Mouse (Mus musculus) testis, postnatal 10 days (tissue): ENCODE data around the gene Mlh3.

ENCODE experiments used
- DNase-seq: peaks from one replicate; pipeline ENCODE4 v3.0.0; 2021; ENCODE audit warnings: low spot score

Gene Mlh3

GRCm38 (mm10) chr12:85227876-85228599, 42.4 kb downstream of the Mlh3 start:
- no peak for DNase-seq

DNA sequence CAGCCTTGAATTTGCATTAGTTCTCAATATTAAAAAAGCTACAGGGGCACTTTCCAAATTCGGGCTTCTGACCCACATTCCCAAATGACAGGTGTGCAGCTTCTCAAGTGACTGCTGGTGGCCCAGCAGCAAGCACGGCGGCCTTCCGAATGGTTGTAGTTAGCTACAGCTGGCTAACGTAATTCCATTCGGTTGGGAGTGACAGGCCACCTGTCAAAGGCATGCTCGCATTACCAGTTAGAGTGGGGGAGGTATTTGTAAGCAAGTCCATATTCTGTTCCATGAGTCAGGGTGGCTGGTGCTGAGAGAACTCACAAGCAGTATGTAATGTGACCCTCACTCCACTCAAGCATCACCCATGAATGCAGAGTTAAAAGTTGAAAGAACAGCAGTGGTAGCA, 43.2 kb downstream of the Mlh3 start:
- DNase-seq, result no peak

GRCm38 (mm10) chr12:85219905-85220290, 50.5 kb downstream of the Mlh3 start:
- DNase-seq, result no peak

DNA sequence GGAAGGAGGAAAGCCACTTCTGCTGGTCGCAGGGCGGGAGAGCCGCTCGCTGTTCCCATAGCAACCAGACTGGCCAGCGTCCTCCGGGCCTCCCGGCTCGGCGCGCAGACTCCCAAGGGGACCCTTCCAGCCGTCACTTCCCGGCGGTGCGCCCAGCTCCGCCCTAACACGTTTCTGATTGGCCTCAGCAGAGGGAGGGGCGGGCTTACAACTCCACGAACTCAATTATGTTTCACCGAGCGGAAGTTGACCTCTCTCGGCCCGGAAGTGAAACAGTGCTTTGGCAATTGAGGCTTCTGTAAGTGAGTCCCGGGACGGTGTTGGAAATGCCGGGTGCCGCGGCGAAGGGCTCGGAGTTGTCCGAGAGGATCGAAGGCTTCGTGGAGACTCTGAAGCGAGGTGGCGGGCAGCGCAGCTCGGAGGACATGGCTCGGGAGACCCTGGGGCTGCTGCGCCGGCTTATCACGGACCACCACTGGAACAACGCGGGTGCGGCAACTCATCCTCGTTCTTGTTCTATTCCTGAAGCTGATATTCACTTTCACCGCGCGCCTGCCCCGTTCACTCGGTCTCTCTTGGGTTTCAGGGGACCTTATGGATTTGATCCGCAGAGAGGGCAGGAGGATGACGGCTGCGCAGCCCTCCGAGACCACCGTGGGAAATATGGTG, 51.0 kb downstream of the Mlh3 start, which contains the start of gene Eif2b2:
Gene Eif2b2, plus strand, starts transcription at position 246 of the 669 bp plus-strand sequence.
- peak; percentile 98 for DNase-seq

DNA sequence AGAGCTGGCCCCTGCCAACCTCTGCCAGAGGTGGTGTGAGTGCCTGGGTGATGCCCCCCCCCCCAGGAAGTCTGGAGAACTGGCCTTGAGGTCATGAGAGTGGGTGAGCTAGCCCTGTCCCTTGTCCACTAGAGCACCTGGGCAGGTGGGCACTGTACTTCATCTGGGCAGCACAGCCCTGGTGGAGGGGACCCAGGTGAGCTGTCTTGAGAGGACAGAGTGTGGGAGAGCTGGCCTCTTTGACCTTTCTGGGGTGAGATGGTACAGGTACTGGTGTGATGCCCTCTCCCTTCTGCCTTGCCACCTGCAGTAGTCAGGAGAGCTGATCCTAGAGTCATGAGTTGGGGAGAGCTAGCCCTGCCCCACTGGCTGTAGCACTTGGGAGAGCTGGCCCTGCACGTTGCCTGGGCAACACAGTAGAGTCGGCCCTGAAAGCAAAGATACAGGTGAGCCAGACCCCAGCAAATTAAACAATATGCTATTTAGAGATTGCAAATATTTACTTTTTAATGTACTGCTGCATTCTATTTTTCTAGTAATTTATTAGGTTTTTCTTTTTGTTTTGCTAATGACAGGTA, 52.6 kb downstream of the Mlh3 start:
- no peak for DNase-seq

- no peak for DNase-seq
Observed at GRCm38 (mm10) chr12:85215031-85215430, 55.4 kb downstream of the Mlh3 start.

GRCm38 (mm10) chr12:85208687-85209199, 61.7 kb downstream of the Mlh3 start:
- DNase-seq, result no peak

- no peak for DNase-seq
Observed at GRCm38 (mm10) chr12:85205425-85205824, 65.0 kb downstream of the Mlh3 start.

GRCm38 (mm10) chr12:85204105-85204504, 66.3 kb downstream of the Mlh3 start:
- DNase-seq, result no peak

DNA sequence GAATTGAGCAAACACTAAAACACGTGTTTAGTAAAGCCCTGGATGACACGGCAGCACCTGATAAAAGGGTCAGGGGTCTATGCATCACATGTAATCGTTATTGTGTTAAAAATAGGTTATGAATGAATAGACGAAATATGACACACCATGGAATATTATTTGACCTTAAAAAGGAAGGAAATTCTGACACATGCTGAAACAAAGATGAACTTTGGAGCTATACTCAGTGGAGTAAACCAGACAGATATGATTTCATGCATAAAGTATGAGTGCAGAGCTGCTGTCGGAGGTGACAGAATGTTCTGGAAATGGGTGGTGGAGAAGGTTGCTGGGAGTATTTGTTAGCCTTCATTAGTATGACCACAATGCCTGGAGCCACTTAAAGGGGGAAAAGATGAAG, 66.7 kb downstream of the Mlh3 start:
- DNase-seq, result no peak

DNA sequence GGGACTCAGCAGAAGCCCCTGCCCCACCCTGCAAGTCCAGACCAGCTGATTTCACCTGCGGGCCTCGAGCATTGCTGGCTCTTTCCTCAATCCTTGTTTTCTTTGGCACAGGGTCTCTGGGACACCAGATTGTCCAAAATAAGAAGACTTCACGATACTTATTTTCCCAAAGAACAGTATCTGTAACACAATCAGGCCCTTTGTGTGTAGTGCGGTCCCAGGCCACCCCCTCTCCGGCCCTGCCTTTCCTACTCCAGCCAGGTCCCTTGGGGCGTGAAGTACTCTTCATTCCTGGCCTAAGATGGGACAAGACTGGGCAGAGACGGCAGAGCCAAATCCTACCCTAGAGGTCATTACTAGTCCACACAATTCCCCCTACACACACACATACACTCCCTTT, 68.2 kb downstream of the Mlh3 start:
- no peak for DNase-seq

DNA sequence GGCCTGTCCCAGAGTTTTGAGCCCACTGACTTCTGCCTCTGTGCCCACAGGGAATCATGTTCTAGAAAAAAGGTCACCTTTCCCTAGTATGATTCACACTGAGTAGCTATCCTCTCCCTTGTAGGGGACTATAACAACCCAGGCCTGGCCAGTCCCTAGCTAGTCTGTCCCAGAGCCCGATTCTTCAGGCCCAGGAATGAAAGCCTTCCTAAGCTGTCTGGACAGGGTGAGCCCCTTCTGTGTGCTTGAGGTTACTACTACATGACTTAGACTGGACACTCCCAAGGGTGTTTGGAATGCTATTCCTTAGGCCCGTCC, 68.6 kb downstream of the Mlh3 start:
- DNase-seq, result no peak

DNA sequence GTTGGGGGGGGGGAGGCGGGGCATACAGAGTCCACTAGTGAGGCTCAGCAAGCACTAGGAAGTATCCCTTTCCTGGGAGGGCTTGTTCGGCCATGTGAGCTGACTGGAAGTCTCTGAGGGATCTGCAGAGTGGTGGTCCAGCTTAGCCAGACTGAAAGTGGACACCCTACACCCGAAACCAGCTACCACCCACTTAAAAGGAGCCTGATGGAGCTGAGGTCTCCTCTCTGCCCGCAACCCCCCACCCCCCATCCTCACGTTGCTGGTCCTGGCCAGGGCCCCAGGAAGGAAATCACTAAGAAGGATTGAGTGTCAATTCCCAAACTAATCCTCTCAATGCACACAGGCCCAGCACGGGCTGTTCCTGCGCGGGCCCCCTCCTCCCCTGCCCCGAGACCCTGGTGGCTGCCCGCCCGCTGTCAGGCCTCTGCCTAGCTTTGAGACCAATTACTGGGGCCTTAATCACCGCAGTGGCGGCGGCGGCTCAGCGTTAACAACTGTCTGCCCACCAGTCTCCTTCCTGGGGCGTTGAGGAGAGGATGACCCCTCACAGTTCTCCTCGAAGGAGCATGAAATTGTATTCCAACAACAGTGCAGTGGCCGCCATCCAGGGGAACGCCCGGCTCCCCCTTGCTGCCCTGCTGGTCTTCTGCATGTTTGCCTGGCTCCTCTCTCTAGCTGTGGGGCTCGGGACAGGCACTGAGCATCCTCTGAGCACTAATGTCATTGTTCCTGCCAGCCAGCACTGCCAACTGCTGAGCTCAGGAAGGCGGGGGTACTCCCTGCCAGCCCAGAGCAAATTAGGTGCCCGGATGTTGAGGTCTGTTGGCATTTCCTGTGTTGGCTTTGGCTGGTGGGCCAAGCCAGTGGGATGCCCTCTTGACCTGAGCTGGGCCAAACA, 69.2 kb downstream of the Mlh3 start:
- no peak for DNase-seq

GRCm38 (mm10) chr12:85199954-85200353, 70.4 kb downstream of the Mlh3 start:
- DNase-seq, result no peak

- no peak for DNase-seq
Observed at GRCm38 (mm10) chr12:85197936-85198335, 72.5 kb downstream of the Mlh3 start.

DNA sequence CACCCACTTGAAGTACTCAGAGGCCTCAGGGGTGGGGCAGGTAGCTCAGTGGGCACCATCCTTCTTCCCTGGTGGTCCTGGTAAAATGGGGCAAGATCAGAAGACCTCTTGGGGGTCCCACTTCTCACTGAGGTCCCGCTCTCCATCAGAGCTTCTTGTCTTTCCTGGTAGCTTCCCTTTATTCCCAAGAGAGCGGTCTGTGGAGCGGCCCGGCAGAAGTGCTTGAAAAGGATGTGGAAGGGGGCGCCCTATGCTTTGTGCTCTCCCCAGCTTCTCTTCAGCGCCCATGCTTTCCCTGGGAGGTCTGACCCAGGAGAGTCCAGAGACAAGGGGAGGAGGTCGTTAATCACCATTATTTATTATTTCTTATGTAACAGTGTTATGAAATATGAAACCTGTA, 73.0 kb downstream of the Mlh3 start:
- DNase-seq, result no peak

DNA sequence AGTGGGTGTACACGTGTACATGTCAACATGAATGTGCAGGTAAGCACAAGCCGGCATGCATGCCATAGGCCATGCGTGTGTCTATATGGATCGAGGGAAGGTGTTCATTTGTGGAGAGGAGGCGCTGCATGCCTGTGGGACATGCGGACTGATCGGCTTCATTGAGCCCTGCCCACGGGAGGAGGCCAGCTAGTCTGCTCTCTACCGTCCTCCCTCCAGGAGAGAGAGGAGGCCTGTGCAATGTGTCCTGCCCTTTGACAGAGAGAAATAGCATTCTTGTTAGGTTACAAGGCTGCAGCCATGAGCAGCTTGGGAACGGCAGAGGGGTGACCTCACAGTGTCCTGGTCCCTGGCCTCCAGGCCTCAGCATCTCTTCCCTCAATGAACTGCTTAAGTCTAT, 74.2 kb downstream of the Mlh3 start:
- DNase-seq, result peak; percentile 43

GRCm38 (mm10) chr12:85195086-85195485, 75.3 kb downstream of the Mlh3 start:
- no peak for DNase-seq

DNA sequence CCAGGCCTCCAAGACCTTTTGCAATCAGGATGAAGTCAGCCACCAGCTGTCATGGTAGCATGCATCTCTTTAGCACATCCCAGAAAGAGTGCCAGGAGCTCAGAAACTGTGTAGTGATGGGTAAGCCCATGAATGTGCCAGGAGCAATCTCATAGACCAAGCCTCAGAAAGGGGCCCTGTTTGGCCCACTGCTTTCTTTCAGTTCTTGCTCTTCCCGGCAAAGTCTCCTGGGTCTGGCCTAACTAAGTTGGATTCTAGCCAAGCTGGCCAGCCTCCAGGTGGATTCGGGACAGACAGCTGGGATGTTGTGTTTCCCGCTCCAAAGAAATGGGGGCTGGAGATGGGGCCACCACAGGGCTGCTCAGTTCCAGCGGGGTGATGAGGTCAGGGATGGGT, 75.8 kb downstream of the Mlh3 start:
- DNase-seq, result peak; percentile 92

- no peak for DNase-seq
Observed at GRCm38 (mm10) chr12:85193923-85194622, 76.3 kb downstream of the Mlh3 start.

- no peak for DNase-seq
Observed at GRCm38 (mm10) chr12:85193146-85193545, 77.3 kb downstream of the Mlh3 start.
